Mouse (Mus musculus) neural tube, embryonic 14.5 days (tissue): ENCODE measurements at regions not wholly inside any gene's neighbourhood (a gene's known extent, or its start where the extent isn't known, plus 50 kb on each side); places are given as distances from the start of the nearest gene placed in this dataset. TPM values are rescaled to one million over a fixed set of nuclear protein-coding genes. Genes with fewer than 3 reads are reported as not detected.

ENCODE experiments used
- ATAC-seq: fragments of 200-750 bp; cut with Nextera tagmentation; 2 replicates; pipeline ENCODE4 v1.8.0; 2017; ENCODE audit warnings: low read depth, mild to moderate bottlenecking, moderate TSS enrichment, moderate library complexity
- H3K27ac ChIP-seq: fragments of 300-500 bp; sonication (generic); 2 replicates; pipeline ENCODE4 v1.5.1; 2014; ENCODE audit warnings: low read depth, mild to moderate bottlenecking, control low read depth, low read length, moderate library complexity, mixed read lengths
- H3K27me3 ChIP-seq: fragments of 300-500 bp; sonication (generic); 2 replicates; pipeline ENCODE4 v1.6.1; 2014; ENCODE audit warnings: low read length; ENCODE audit not compliant: control insufficient read depth, insufficient read depth
- H3K36me3 ChIP-seq: fragments of 300-500 bp; sonication (generic); 2 replicates; pipeline ENCODE4 v1.6.1; 2014; ENCODE audit warnings: low read length, mixed read lengths; ENCODE audit not compliant: control insufficient read depth, insufficient read depth
- H3K4me1 ChIP-seq: fragments of 300-500 bp; sonication (generic); 2 replicates; pipeline ENCODE4 v1.6.1; 2014; ENCODE audit warnings: low read length; ENCODE audit not compliant: control insufficient read depth, insufficient read depth
- H3K4me2 ChIP-seq: fragments of 300-500 bp; sonication (generic); 2 replicates; pipeline ENCODE4 v1.6.1; 2014; ENCODE audit warnings: mild to moderate bottlenecking, low read depth, low read length, control low read depth
- H3K4me3 ChIP-seq: fragments of 300-500 bp; sonication (generic); 2 replicates; pipeline ENCODE4 v1.5.1; 2014; ENCODE audit warnings: low read depth, low read length, control low read depth, mixed read lengths
- H3K9ac ChIP-seq: fragments of 300-500 bp; sonication (generic); replicated peaks from 2 replicates; pipeline ENCODE4 v1.6.1; 2014; ENCODE audit warnings: low read depth, mild to moderate bottlenecking, control low read depth, low read length, mixed read lengths
- H3K9me3 ChIP-seq: fragments of 300-500 bp; sonication (generic); 2 replicates; pipeline ENCODE4 v1.6.1; 2016; ENCODE audit warnings: low read length; ENCODE audit not compliant: control insufficient read depth
- WGBS: fragments of 180-500 bp; shearing (Covaris S2); extraction: QIAGEN DNeasy Blood & Tissue Kit; methylation state at CpG from one replicate; pipeline ENCODE4 v1.1.7; 2014; 5-methylcytosine and 5-hydroxymethylcytosine counted together
- microRNA-seq: library from miRNA; unstranded; fragments of <30 nt; microRNA quantifications from one replicate; pipeline ENCODE4, GENCODE M21; 2016

DNA sequence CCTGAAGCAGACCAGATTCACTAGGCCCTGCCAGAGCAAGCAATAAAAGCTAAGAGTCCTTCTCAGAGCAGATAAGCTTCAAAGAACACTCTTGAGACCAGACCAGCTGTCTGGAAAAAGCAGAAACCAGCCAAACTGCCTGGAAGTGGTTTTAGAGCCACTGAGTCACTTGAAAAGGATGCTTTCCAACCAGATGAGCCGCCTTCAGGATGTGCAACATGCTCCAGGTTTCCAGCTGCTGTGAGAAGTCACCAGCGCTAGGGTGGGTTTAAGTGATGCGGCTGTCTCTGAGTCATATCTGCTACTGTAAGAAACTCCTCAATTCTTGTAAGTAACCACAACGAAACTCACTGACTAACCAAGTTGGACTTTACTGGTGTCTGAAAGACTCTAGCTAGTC, 1209.3 kb downstream of the A830018L16Rik start:
- H3K27me3 ChIP-seq, result no peaks in the 10 kb centered on the region
- H3K27ac ChIP-seq, result no peak overlapping the region
- H3K9me3 ChIP-seq, result no peaks in the 10 kb centered on the region
- H3K4me1 ChIP-seq, result no peaks in the 10 kb centered on the region
- no peak for ATAC-seq
- no peak overlapping the region for H3K9ac ChIP-seq
- H3K4me2 ChIP-seq, result no peak overlapping the region
- no peaks in the 10 kb centered on the region for H3K36me3 ChIP-seq
- whole genome bisulfite sequencing, result 93% methylated on average over 4 of the region's 4 CpGs
- H3K4me3 ChIP-seq, result no peak overlapping the region

- no peak overlapping the region for H3K4me2 ChIP-seq
- no peak overlapping the region for H3K9ac ChIP-seq
- H3K4me3 ChIP-seq, result no peak overlapping the region
- H3K27ac ChIP-seq, result no peak overlapping the region
- no peaks in the 10 kb centered on the region for H3K36me3 ChIP-seq
- no peaks in the 10 kb centered on the region for H3K27me3 ChIP-seq
- WGBS, result 93% methylated on average over 3 of the region's 3 CpGs
- no peaks in the 10 kb centered on the region for H3K9me3 ChIP-seq
- no peaks in the 10 kb centered on the region for H3K4me1 ChIP-seq
- no peak for ATAC-seq
Measured at GRCm38 (mm10) chr1:12633049-12633448, 1219.1 kb downstream of the A830018L16Rik start.

GRCm38 (mm10) chr1:12636326-12637147, 1222.6 kb downstream of the A830018L16Rik start:
- Histone ChIP-seq H3K4me2 (no peak overlapping the region), H3K36me3 (no peaks in the 10 kb centered on the region), H3K4me1 (no peaks in the 10 kb centered on the region), H3K9ac (no peak overlapping the region), H3K27ac (no peak overlapping the region), H3K4me3 (no peak overlapping the region), H3K27me3 (no peaks in the 10 kb centered on the region), H3K9me3 (no peaks in the 10 kb centered on the region)
- ATAC-seq, result peak; percentile 51; the same call in 1 of the 2 replicates
- WGBS, result 26% methylated on average over 9 of the region's 9 CpGs

DNA sequence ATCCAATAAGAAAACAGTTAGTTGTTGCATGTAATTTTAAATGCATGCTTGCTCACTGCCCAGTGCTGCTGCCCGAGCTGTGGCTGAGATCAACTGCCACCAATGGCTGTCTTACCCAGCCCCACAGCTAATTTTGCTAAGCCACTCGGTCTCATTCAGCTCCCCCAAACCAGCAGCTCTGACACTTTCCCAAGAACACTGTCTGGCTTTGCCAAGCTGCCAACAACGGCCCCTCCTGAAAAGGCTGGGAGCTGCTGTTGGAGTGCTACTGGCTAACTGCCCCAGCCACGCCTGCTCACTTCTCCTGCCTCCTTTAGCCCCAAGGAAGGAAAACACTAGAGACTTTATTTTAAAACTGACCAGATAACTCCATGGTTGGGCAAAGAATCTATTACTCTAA, 1227.1 kb downstream of the A830018L16Rik start:
- ATAC-seq, result 0 out of 2 replicates have a peak, but pooled peaks have one; percentile 11
- Histone ChIP-seq H3K27me3 (no peaks in the 10 kb centered on the region), H3K27ac (no peak overlapping the region), H3K36me3 (no peaks in the 10 kb centered on the region), H3K9me3 (no peaks in the 10 kb centered on the region), H3K4me3 (no peak overlapping the region), H3K4me1 (no peaks in the 10 kb centered on the region), H3K9ac (no peak overlapping the region), H3K4me2 (no peak overlapping the region)
- 66% methylated on average over 4 of the region's 4 CpGs for WGBS

Small RNAs in the stretch of these regions (microRNA-seq; reads per million reads assigned to microRNA genes)
- not detected for gene Mir6341
